Mouse (Mus musculus): ENCODE results near the gene Spon1. TPM values are rescaled to one million over a fixed set of nuclear protein-coding genes. Genes with fewer than 3 reads are reported as not detected.

Gene Spon1
- polyA plus RNA-seq, 1 experiment from 2014 or later = 13.9 TPM

DNA sequence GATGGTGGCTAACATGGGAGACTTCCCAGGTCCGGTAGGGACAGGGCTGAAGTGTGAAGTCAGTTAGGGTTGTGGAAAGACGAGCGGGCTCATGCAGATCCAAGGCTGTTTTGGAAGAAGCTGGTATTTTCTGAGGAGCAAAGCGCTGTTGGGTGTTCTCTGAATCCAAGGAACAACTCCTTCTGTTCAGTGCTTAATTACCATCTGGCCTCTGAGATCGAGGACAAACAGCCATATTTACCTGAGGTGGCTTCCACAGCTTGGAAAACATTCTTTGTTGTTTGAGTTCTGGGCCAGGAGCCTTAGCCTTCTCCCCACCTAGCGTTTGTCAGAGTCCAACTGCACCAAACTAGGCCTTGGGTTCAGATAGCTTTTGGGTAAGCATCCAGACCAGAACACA is 58.9 kb downstream of the Spon1 start:
- H3K4me1 ChIP-seq (replicated peaks; ENCODE audit: control insufficient read depth, insufficient read depth, low read length) = 0 out of 2 replicates have a peak, but pooled peaks cover 2% of the 10 kb centered on the region
- H3K4me2 ChIP-seq (ENCODE audit: low read depth, low read length) = no peak overlapping the region
- H3K36me3 ChIP-seq (ENCODE audit: control insufficient read depth, insufficient read depth, low read length) = no peaks in the 10 kb centered on the region
- H3K4me3 ChIP-seq (ENCODE audit: low read length) = no peak overlapping the region
- H3K9ac ChIP-seq (ENCODE audit: low read length) = no peak overlapping the region
- no peaks in the 10 kb centered on the region for H3K27me3 ChIP-seq (ENCODE audit: control insufficient read depth, insufficient read depth, low read depth, low read length)
- no peak overlapping the region for H3K27ac ChIP-seq (ENCODE audit: low read length)
- H3K9me3 ChIP-seq (ENCODE audit: control insufficient read depth, low read length) = no peaks in the 10 kb centered on the region
- WGBS = 78% methylated on average over 6 of the region's 6 CpGs
- no peak for ATAC-seq (ENCODE audit: low read depth)

DNA sequence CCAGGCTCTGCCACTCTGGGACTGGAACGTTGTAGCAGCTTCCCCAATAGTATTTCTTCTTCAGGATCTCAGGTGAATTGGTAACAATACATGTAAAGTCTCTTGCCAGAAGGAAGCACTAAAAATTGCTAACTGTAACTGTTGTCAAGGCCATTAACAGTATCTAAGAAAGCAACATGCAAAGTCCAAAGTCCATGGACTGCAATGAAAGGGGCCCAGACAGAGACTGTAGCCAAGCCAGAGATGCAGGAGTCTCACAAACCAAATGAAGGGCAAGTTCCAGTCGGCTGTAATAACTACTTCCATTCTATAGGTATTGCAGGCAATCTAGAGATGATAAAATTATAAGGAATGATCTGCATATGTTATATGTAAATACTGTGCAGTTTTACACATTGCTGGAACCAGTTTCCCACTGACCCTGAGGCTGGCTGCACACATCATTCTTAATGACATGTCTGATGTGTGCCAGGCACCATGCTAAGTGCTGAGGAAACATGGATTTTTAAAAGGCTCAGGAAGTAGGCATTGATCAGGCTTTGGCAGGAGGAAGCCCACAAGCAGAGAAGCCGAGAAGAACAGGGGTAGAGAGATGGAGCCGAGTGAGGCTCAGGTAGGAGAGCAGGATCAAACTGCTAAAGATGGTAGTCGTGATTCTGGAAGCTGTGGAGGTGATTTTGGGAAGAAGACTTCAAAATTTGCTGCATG is 59.9 kb downstream of the Spon1 start:
- H3K9ac ChIP-seq (ENCODE audit: low read length) = no peak overlapping the region
- no peaks in the 10 kb centered on the region for H3K4me1 ChIP-seq (replicated peaks; ENCODE audit: control insufficient read depth, insufficient read depth, low read length)
- 58% methylated on average over 5 of the region's 5 CpGs for WGBS
- H3K36me3 ChIP-seq (ENCODE audit: control insufficient read depth, insufficient read depth, low read length) = no peaks in the 10 kb centered on the region
- no peaks in the 10 kb centered on the region for H3K27me3 ChIP-seq (ENCODE audit: control insufficient read depth, insufficient read depth, low read depth, low read length)
- no peak for ATAC-seq (ENCODE audit: low read depth)
- no peak overlapping the region for H3K27ac ChIP-seq (ENCODE audit: low read length)
- no peaks in the 10 kb centered on the region for H3K9me3 ChIP-seq (ENCODE audit: control insufficient read depth, low read length)
- H3K4me2 ChIP-seq (ENCODE audit: low read depth, low read length) = no peak overlapping the region
- H3K4me3 ChIP-seq (ENCODE audit: low read length) = no peak overlapping the region

DNA sequence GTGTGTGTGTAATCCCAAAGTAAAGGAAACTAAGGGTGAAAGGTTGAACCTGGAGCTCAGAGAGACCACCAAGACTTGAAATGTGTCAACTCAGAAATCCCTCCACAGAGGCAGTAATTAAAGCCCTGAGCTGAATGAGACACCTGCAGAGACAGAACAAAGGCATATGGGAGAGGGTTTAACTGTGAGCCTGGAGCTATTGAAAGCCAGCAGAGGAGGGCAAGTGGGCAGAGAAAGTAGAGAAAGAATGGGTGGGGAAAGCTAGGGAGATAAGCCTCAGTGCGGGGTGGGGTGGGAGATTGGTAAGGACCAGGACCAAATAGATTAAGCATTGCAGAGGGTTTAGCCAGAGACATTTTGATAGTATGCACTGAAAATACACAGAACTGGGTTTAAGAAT is 60.7 kb downstream of the Spon1 start:
- no peaks in the 10 kb centered on the region for H3K36me3 ChIP-seq (ENCODE audit: control insufficient read depth, insufficient read depth, low read length)
- H3K27ac ChIP-seq (ENCODE audit: low read length) = no peak overlapping the region
- H3K27me3 ChIP-seq (ENCODE audit: control insufficient read depth, insufficient read depth, low read depth, low read length) = no peaks in the 10 kb centered on the region
- no peak overlapping the region for H3K4me3 ChIP-seq (ENCODE audit: low read length)
- 35% methylated on average over 1 of the region's 1 CpGs for WGBS
- no peak overlapping the region for H3K9ac ChIP-seq (ENCODE audit: low read length)
- H3K4me2 ChIP-seq (ENCODE audit: low read depth, low read length) = no peak overlapping the region
- ATAC-seq (ENCODE audit: low read depth) = no peak
- no peaks in the 10 kb centered on the region for H3K9me3 ChIP-seq (ENCODE audit: control insufficient read depth, low read length)
- no peaks in the 10 kb centered on the region for H3K4me1 ChIP-seq (replicated peaks; ENCODE audit: control insufficient read depth, insufficient read depth, low read length)

DNA sequence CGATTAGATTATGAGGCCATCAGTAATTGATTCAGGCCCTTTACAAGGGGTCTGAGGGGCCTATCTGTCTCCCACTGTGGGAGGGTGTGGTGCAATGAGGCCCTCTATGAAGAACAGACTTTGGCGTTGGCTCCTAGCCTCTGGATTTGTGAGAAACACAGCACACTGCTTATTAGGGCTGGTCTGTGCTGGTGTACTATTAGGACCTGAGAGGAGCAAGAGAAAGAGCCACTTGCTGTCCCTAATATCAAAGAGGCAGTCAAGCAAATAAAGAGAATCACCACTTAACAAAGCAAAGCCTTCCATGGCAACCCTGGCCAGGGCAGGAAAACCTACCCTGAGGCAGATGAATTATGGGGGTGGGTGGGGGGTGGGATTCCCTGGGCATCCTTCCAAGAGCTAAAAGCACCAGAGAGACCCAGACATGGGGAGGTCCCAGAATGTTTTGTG is 62.3 kb downstream of the Spon1 start:
- no peak overlapping the region for H3K4me3 ChIP-seq (ENCODE audit: low read length)
- H3K27ac ChIP-seq (ENCODE audit: low read length) = no peak overlapping the region
- no peaks in the 10 kb centered on the region for H3K4me1 ChIP-seq (replicated peaks; ENCODE audit: control insufficient read depth, insufficient read depth, low read length)
- H3K9ac ChIP-seq (ENCODE audit: low read length) = no peak overlapping the region
- H3K9me3 ChIP-seq (ENCODE audit: control insufficient read depth, low read length) = no peaks in the 10 kb centered on the region
- no peak overlapping the region for H3K4me2 ChIP-seq (ENCODE audit: low read depth, low read length)
- no peaks in the 10 kb centered on the region for H3K36me3 ChIP-seq (ENCODE audit: control insufficient read depth, insufficient read depth, low read length)
- 64% methylated on average over 2 of the region's 2 CpGs for WGBS
- ATAC-seq (ENCODE audit: low read depth) = no peak
- H3K27me3 ChIP-seq (ENCODE audit: control insufficient read depth, insufficient read depth, low read depth, low read length) = no peaks in the 10 kb centered on the region

DNA sequence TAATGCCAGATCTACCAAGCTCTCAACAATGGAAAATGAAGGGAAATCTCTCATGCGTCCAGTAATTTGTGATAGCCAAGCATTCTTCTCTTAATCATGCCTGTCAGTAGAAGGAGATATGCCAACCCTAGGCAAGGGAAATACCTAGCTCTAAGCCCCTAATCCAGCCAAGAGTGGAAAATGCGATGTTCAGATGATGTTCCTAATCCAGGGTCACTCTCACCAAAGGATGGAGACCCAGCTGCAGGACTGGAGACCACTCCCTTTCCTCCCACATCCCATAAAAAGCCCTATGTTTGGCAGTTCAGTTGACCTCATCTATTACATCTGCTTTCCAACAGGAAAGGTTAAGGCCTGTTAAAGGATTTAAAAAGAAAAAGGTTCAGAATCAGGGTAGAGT is 62.8 kb downstream of the Spon1 start:
- Histone ChIP-seq H3K27ac (ENCODE audit: low read length) (no peak overlapping the region), H3K4me2 (ENCODE audit: low read depth, low read length) (no peak overlapping the region), H3K4me3 (ENCODE audit: low read length) (no peak overlapping the region), H3K4me1 (replicated peaks; ENCODE audit: control insufficient read depth, insufficient read depth, low read length) (no peaks in the 10 kb centered on the region), H3K9me3 (ENCODE audit: control insufficient read depth, low read length) (no peaks in the 10 kb centered on the region), H3K36me3 (ENCODE audit: control insufficient read depth, insufficient read depth, low read length) (no peaks in the 10 kb centered on the region), H3K27me3 (ENCODE audit: control insufficient read depth, insufficient read depth, low read depth, low read length) (no peaks in the 10 kb centered on the region), H3K9ac (ENCODE audit: low read length) (no peak overlapping the region)
- no peak for ATAC-seq (ENCODE audit: low read depth)
- WGBS = 70% methylated on average over 2 of the region's 2 CpGs

DNA sequence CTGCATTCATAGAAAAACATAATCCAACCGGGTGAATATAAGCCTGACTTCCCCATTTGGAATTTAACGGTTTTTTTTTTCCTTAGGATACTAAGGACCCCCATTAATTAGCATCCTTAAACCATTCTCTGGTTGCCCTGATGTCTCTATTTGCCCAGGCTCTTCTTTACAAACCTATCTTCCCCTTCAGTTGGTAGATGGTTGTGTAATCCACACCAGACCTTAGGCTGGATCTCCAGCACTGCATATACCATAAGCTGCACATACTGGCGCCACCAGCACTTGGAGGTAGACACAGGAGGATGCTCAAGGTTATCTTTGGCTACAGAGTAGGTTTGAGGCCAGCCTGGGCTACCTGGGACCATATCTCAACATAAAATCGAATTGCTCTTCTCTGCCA is 71.4 kb downstream of the Spon1 start:
- Histone ChIP-seq H3K4me1 (replicated peaks; ENCODE audit: control insufficient read depth, insufficient read depth, low read length) (no peaks in the 10 kb centered on the region), H3K9me3 (ENCODE audit: control insufficient read depth, low read length) (no peaks in the 10 kb centered on the region), H3K27ac (ENCODE audit: low read length) (no peak overlapping the region), H3K9ac (ENCODE audit: low read length) (no peak overlapping the region), H3K36me3 (ENCODE audit: control insufficient read depth, insufficient read depth, low read length) (no peaks in the 10 kb centered on the region), H3K4me2 (ENCODE audit: low read depth, low read length) (no peak overlapping the region), H3K4me3 (ENCODE audit: low read length) (no peak overlapping the region), H3K27me3 (ENCODE audit: control insufficient read depth, insufficient read depth, low read depth, low read length) (no peaks in the 10 kb centered on the region)
- no peak for ATAC-seq (ENCODE audit: low read depth)
- 81% methylated on average over 4 of the region's 4 CpGs for WGBS

DNA sequence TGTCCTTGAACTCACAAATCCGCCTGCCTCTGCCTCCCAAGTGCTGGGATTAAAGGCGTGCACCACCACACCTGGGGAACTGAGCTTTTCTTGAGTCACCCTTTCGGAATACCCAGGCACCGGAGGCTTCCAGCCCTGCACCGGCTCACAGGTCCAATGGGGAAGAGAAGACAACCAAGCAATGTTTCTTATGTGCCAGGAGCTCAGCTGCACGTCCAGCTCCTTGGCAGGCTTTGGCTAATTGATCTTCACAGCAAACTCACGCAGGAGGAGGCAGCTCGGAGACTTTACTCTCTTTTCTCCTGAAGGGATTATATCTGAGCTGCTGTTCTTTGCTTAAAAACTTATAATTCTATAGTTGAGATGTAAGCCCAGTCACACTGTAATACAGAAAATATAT is 73.6 kb downstream of the Spon1 start:
- Histone ChIP-seq H3K9me3 (ENCODE audit: control insufficient read depth, low read length) (no peaks in the 10 kb centered on the region), H3K9ac (ENCODE audit: low read length) (no peak overlapping the region), H3K27ac (ENCODE audit: low read length) (no peak overlapping the region), H3K4me1 (replicated peaks; ENCODE audit: control insufficient read depth, insufficient read depth, low read length) (no peaks in the 10 kb centered on the region), H3K4me3 (ENCODE audit: low read length) (no peak overlapping the region), H3K4me2 (ENCODE audit: low read depth, low read length) (no peak overlapping the region), H3K36me3 (ENCODE audit: control insufficient read depth, insufficient read depth, low read length) (no peaks in the 10 kb centered on the region), H3K27me3 (ENCODE audit: control insufficient read depth, insufficient read depth, low read depth, low read length) (no peaks in the 10 kb centered on the region)
- no peak for ATAC-seq (ENCODE audit: low read depth)
- whole genome bisulfite sequencing = 76% methylated on average over 8 of the region's 8 CpGs

DNA sequence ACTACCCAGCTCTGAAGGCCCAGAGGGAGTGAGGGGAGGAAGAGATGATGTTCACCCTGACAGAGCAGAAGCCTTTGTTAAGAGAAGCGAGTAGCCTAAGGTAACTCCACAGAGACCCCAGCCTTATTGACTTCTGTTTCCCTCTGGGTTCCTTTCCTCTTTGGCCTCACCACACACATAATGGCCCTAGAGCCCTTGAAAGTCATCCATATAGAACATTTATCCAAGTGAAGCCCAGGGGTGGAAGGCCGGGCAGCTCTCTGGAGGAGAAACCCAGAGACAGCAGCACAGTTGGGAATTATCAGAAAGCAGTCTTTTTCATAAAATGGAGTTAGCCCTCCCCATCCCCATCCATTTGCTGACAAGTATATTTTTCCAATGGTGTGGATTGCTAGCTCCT is 75.7 kb downstream of the Spon1 start:
- Histone ChIP-seq H3K27me3 (ENCODE audit: control insufficient read depth, insufficient read depth, low read depth, low read length) (no peaks in the 10 kb centered on the region), H3K4me2 (ENCODE audit: low read depth, low read length) (no peak overlapping the region), H3K27ac (ENCODE audit: low read length) (no peak overlapping the region), H3K4me1 (replicated peaks; ENCODE audit: control insufficient read depth, insufficient read depth, low read length) (no peaks in the 10 kb centered on the region), H3K9me3 (ENCODE audit: control insufficient read depth, low read length) (no peaks in the 10 kb centered on the region), H3K36me3 (ENCODE audit: control insufficient read depth, insufficient read depth, low read length) (no peaks in the 10 kb centered on the region), H3K4me3 (ENCODE audit: low read length) (no peak overlapping the region), H3K9ac (ENCODE audit: low read length) (no peak overlapping the region)
- WGBS = 92% methylated on average over 2 of the region's 2 CpGs
- no peak for ATAC-seq (ENCODE audit: low read depth)

DNA sequence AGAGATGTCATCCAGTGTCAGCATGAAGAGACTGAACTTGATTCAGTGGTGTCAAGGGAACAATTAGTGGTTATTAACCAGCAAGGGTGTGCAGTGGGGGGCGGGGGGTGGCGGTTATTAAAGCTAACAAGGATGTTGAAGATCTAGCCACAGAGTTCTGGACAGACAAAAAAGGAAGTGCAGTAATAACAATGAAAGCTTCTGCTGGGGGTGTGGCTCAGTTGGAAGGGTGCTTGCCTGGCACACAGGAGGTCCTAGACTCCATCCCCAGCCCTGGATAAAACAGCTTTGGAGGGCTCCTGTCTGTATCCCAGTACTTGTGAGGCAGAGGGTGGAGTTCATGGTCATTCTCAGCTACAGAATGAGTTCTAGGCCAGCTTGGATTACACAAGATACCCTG is 77.4 kb downstream of the Spon1 start:
- ATAC-seq (ENCODE audit: low read depth) = no peak
- no peak overlapping the region for H3K9ac ChIP-seq (ENCODE audit: low read length)
- H3K4me1 ChIP-seq (replicated peaks; ENCODE audit: control insufficient read depth, insufficient read depth, low read length) = no peaks in the 10 kb centered on the region
- no peaks in the 10 kb centered on the region for H3K9me3 ChIP-seq (ENCODE audit: control insufficient read depth, low read length)
- H3K27me3 ChIP-seq (ENCODE audit: control insufficient read depth, insufficient read depth, low read depth, low read length) = no peaks in the 10 kb centered on the region
- no peak overlapping the region for H3K4me2 ChIP-seq (ENCODE audit: low read depth, low read length)
- H3K36me3 ChIP-seq (ENCODE audit: control insufficient read depth, insufficient read depth, low read length) = no peaks in the 10 kb centered on the region
- H3K27ac ChIP-seq (ENCODE audit: low read length) = no peak overlapping the region
- no peak overlapping the region for H3K4me3 ChIP-seq (ENCODE audit: low read length)
- 66% methylated on average over 2 of the region's 2 CpGs for WGBS

DNA sequence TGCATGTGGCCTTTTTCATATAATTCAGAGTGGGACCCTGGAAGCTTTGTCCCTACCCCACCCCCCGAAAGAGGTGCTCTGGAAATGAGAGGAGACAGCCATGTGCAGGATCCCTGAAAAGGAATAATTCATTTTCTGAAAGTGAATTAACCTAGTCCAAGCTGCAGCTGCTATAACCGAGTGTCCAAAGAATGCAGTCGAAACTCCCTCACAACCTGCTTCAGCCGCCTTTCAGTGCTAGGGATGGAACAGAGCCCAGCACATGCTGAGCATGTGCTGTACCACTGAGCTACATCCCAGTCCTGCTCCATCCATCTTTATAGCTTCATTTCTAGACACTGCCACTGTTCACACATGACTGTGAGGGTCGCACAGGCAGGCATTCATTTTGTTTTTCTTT is 79.4 kb downstream of the Spon1 start:
- no peaks in the 10 kb centered on the region for H3K36me3 ChIP-seq (ENCODE audit: control insufficient read depth, insufficient read depth, low read length)
- H3K27me3 ChIP-seq (ENCODE audit: control insufficient read depth, insufficient read depth, low read depth, low read length) = no peaks in the 10 kb centered on the region
- H3K9ac ChIP-seq (ENCODE audit: low read length) = no peak overlapping the region
- no peak overlapping the region for H3K27ac ChIP-seq (ENCODE audit: low read length)
- H3K4me3 ChIP-seq (ENCODE audit: low read length) = no peak overlapping the region
- H3K4me1 ChIP-seq (replicated peaks; ENCODE audit: control insufficient read depth, insufficient read depth, low read length) = no peaks in the 10 kb centered on the region
- no peak for ATAC-seq (ENCODE audit: low read depth)
- WGBS = 63% methylated on average over 5 of the region's 5 CpGs
- H3K9me3 ChIP-seq (ENCODE audit: control insufficient read depth, low read length) = no peaks in the 10 kb centered on the region
- H3K4me2 ChIP-seq (ENCODE audit: low read depth, low read length) = no peak overlapping the region
